Mouse (Mus musculus) kidney, postnatal 25 days (tissue): ENCODE results near the gene Syce2.
"Not testable (repeated sequence)": the region's sequence is repeated elsewhere in the genome, so short reads cannot be mapped to it uniquely, and the experiment has no call there.

Experiments used
- DNase-seq, 2 experiments: peaks; one replicate each; pipeline ENCODE4 v3.0.0; 2021; ENCODE audit warnings: mixed read lengths in 2 of 2

Gene Syce2

DNA sequence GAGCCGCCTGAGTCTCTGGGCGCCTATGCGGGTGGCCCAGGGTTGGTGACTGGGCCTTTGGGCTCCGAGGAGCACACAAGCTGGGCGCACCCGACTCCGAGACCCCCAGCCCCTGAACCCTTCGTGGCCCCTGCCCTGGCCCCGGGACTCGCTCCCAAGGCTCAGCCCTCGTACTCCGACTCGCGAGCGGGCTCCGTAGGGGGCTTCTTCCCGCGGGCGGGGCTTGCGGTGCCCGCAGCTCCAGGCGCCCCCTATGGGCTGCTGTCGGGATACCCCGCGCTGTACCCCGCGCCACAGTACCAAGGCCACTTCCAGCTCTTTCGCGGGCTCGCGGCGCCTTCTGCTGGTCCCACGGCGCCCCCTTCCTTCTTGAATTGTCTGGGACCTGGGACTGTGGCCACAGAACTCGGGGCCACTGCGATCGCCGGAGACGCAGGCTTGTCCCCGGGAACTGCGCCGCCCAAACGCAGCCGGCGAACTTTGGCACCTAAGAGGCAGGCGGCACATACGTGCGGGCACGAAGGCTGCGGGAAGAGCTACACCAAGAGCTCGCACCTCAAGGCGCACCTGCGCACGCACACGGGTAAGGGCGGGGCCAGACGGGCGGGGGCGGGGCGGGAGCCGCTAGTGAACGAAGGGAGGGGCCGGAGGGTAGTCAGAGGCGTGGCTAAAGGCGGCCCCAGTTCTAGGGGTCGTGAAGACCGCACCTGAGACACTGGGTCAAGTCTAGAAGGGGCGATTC, 31.2 kb downstream of the Syce2 start:
- DNase-seq = peak; percentile 96 to 97

DNA sequence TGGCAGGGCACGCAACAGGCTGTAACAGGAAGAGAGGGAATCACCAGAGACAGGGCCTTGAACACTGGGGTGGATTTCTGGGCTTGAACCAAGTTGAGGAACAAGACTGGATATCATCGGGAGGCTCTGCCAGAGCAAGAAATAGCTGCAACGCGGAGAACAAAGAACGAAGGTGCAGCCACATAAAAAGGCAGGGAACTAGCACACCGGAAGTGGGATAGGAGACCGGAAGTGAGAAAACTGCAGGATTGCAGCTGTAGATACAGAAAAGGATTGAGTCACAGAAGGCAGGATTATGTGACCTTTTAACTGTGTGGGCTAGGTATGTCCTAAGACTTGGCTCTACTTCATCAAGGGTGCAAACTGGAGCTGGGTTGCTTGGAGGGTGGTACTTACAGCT, 32.4 kb downstream of the Syce2 start:
- no peak for DNase-seq

DNA sequence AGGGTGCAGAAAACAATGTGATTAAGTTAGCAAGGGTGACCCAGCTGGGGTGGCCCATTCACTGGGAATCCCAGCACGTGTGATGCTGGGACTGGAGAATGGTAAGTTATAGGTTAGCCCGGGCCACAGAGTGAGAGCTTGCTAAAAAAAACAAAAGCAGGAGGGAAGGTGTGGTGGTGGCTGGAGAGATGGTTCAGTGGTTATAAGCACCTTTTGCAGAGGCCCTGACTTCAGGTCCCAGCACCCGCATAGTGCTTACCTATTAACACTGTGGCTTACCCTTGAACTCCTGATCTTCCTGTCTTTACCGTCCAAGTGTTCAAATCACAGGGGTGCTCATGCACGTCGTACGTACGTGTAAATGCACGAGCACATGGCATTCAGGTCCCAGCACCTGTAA, 35.1 kb downstream of the Syce2 start:
- no peak for DNase-seq

DNA sequence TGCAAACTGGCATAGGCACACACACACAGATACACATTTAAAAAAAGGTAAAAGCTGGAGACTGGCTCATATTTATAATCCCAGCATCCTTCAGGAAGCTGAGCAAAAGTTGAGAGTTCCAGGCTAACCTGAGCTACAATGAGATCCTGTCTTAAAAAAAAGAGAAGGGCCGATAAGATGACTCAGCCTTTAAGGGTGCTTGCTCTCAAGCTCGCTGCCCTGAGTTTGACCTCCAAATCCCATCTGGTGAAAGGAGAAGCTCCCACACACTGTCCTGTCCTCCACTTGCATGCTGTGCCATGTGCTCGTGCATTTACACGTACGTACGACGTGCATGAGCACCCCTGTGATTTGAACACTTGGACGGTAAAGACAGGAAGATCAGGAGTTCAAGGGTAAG, 35.6 kb downstream of the Syce2 start:
- no peak for DNase-seq

DNA sequence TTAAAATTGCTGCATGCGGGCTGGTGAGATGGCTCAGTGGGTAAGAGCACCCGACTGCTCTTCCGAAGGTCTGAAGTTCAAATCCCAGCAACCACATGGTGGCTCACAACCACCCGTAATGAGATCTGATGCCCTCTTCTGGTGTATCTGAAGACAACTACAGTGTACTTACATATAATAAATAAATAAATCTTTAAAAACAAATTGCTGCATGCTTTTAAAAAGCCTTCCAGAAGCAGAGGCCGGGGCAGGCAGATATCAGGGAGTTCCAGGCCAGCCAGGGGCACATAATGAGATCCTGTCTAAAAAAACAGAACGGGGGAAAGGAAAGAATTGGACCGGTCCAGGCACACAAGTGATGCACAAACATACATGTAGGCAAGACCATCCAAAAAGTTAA, 36.1 kb downstream of the Syce2 start:
- DNase-seq = not testable (repeated sequence)

DNA sequence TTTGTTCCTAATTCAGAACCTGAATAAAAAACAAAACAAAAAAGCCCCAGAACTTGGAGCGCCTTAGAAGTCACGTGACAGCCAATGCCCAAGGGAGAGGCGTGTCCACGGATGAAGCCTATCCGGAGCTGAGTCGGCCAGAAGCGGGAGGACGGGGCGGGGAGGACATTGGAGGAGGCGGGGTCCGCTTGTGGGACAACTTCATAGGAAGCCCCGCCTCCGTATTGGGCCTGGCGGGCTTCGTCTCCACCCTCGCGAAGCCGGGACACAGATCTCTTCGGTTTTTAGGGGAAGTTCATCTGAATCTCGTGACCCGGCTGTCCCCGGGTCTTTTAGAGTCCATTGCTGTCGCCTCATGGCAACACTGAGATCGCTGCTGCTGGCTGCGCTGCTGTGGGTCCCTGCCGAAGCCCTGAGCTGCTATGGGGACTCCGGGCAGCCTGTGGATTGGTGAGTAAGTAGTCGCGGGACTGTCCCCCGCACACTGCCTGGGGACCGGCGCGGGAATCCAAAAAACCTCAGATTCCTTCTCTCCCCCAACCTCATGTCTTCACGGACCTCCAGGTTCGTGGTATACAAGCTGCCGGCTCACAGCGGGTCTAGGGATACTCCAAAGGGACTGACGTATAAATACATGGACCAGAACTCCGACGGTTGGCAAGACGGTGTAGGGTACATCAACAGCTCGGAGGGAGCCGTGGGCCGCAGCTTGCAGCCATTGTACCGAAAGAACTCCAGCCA, 36.7 kb downstream of the Syce2 start, which contains the start of gene Dnase2a:
Gene Dnase2a (plus strand): TSS at position 140 of the 741 bp plus-strand sequence.
- peak; percentile 99 for DNase-seq

DNA sequence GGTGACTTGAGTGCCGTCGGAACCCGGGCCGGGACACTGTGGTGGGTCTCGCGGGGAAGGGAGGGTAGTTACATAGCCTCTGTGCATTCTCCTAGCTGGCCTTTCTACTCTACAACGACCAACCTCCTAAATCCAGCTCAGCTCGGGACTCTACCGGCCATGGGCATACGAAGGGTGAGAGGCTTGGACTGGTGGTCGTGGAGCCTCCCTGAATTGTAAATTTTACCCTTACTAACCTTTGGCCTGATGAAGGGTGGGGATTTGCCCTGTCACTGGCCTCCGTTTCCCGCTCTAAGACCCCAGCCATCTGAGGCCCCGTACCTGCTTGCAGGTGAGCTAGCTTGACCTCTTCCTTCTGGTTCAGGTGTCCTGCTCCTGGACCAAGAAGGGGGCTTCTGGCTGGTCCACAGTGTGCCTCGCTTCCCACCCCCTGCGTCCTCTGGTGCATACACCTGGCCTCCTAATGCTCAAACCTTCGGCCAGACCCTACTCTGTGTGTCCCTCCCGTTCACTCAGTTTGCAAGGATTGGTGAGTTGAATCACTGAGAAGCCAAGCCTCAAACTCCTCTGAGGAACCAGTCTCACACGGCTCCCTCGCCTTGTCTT, 37.4 kb downstream of the Syce2 start:
- no peak for DNase-seq

DNA sequence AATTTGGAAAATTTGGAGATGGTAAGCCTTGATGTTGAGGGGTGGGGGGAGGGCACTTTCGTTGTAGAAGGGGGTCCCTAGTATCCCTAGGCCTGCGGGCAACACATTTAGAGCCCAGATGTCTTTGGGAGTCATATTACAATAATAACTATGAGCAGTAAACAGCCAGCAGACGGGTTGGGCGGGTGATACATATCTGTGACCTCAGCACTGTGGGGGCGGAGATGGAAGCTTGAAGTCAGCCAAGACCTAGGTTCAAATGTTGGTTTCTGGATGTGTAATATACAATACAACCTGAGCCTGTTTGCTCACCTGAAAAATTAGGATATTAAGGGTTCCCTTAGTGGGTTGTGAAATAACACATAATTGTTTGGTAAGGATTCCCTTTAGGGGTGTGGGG, 38.0 kb downstream of the Syce2 start:
- DNase-seq = no peak

DNA sequence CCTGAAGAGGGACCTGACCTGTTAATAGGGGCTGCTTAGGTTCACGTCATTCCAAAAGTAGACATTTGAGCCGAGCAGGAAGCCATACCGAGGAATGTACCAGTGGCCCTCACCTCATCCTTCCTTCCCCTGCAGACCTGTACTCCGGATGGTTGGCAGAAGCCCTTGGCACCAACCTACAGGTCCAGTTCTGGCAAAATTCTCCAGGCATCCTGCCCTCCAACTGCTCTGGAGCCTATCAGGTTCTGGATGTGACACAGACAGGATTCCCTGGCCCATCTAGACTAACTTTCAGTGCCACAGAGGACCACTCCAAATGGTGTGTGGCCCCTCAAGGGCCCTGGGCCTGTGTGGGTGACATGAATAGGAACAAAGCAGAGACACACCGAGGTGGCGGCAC, 38.6 kb downstream of the Syce2 start:
- no peak for DNase-seq

DNA sequence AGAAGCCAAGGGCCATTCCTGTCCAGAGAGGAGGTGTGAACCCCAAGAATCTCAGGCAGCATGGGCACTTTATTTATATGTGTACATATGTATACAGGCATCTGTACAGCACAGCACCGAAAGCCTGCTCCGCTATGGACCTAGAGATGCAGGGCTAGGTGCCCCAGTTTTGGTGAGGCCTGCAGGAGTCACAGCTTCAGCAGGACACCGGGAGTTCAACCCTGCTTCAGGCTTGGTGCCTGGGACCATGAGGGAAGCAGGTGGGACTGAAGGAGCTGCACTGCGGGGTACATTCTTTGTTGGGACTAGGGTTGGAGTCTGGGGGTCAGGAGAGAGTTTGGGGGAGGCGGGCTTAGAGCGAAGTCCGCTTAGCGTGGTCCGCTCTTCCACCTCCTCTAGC, 39.9 kb downstream of the Syce2 start:
- no peak for DNase-seq

DNA sequence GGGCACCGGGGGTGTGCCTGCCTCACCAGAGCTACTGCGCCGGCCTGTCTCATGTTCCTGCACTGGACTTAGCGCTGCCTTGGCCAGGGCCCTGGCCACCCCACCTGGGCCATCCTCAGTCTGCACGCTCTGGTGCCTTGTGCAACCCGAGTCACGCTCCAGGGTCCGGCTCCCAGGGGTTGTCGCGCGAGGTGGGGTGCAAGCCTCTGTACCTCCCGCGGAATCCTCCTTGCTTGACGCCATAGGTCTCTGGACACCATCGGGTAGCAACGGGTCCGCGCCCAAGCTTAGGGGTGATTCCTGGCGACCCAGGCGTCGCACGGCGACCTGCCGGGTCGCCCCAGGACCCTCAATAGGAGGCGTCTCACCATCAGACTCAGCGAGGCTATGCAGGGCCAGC, 40.5 kb downstream of the Syce2 start:
- no peak for DNase-seq

DNA sequence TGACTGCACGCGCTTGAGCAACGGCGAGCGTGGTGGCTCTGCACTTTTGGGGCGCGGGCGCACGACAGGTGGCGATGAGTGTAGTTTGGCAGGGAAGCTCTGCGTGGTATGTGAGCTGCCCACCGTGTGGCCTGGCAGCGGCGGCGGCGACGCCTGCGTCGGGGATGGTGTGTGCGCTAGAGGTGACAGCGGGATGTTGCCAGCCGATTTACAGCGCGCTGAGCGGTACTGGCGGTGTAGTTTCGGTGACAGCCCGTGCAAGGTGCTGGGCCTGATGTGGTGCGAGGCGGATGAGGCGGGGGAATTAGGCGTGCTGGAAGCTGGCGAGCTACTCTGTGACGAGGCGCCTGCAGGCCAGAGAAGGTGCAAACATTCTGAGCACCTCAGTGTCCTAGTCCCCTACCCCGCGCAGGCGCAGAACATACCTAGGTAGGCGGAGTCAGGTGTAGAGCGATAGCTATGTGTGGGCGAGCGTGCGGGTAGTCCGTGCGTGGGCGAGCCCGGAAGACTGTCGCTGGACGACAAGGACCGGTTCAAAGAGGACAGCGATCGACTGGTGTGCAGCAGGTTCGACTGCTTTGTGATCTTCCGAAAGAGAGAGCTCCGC, 41.1 kb downstream of the Syce2 start:
- peak; percentile 83 to 91 for DNase-seq

DNA sequence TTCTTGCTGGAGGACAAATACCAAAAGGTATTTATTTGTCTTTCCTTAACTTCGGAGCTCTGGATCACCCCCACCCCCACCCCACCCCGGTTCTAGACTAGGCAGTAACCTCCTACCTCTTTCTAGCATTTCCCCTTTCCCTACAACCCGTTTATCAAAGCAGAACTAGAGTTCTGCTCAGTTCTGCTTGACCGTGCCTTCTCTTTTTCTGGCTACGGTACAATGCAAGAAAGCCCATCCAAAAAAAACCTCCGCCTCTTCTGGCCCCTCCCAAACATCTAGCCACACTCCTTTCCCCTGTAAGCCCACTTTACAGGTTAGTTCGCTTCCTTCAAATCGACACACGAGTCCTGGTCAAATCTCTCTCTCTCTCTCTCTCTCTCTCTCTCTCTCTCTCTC, 41.6 kb downstream of the Syce2 start:
- DNase-seq = no peak

DNA sequence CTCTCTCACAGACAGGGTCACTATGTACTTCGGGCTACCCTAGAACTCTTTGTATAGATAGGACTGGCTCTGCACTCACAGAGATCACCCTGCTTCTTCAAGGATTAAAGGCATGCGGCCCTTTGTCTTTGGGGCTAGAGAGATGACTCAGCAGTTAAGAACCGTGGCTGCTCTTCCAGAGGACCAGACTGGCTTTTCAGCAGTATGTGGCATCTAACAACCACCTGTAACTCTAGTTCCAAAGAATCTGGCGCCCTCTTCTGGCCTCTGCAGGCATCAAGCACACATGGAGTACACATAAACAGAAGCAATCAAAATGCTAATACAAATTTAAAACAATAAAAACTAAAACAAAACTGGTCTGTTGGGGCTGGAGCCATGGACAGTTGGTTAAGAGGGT, 42.0 kb downstream of the Syce2 start:
- peak in 1 of 2 experiments; percentile 52 for DNase-seq

DNA sequence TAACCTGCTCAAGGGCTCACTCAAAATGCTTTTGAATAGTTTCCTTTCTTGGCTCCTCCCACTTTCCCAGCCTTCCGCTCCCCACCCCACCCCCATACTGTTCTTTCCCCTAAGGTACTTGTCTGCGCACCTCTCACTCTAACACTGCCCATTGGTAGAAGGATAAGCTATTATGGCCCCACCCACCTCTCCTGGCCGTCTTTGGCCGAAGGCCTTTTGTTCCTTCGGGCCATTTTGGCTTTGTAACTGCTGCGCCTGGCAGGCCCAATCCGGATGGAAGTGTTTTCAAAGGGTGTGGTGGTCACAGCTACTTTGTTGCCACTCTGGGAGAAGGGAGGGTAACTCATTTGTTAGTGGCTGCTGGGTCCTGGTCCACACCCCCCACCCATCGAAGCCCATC, 43.4 kb downstream of the Syce2 start:
- no peak for DNase-seq

DNA sequence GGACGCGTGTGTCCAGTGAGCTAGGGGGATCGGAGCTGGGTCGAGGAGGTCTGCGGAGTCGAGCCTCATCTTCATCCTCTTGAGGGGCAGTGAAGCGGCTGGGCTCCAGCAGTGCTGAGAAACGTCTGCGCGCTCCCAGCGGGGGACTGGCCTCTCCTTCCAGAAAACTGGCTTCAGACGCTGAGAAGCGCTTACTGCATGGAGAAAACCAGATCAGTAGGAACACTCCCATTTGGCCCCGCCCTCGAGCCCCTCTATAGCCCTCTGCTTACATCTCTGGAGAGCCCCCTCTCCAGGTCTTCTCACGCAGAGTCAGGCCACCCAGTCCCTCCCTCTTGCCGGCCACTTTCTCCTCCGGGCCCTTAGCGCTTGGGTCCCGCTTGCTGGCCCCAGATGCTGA, 45.9 kb downstream of the Syce2 start:
- no peak for DNase-seq

DNA sequence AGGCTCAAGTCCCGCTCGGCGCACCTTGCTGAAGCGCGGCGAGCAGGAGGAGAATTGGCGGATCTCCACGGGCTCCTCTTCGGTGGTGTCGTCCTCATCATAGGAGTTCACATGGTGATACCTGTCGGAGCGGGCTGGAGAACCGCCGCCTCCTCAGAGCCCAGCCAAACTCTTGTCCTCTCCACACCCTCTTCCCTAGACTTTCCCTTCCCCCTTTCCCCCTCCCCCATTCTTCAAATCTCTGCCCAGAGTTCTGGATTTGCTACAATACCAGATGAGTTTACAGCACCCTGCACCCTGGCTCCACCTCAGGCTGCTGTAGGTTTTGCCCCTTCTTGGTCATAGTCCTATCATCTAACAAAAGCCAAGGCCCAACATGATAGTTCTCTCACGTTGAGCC, 46.7 kb downstream of the Syce2 start:
- DNase-seq = no peak

DNA sequence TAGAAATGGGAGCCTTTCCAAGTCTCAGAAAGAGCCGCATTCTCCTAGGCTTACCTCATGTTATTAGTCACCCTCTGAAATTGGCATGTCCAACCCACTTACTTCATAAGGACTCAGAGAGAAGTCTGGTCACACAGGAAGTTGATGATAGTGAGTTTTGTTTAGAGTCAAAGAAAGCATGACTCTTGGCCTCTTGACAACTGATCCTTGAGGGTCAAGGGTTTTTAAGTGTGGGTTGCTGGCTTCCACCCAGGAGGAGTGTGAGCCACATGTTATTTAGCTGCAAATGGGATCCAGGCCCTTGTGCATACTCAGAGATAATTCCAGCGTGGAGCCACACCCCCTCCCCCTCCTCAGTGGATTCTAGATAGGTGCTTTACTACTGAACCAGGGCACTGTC, 49.7 kb downstream of the Syce2 start:
- DNase-seq = no peak

DNA sequence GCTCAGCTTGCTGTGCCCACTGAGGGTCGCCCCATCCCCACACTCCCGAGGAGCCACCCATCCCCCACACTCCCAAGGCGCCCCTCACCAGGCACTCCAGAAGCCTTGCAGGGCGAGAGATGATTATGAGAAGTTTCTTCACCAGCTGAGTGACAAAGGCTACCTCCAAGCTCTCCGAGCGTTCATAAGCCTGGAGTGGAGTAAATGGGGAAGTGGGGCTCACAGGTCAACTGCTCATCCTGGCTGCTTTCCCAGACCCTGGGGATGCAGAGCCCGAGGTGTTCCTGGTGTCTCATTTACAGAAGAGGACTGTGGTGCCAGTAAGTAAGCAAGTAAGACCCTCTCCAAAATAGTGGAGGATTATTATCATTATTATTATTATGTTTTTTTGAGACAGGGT, 53.6 kb downstream of the Syce2 start:
- DNase-seq = no peak

DNA sequence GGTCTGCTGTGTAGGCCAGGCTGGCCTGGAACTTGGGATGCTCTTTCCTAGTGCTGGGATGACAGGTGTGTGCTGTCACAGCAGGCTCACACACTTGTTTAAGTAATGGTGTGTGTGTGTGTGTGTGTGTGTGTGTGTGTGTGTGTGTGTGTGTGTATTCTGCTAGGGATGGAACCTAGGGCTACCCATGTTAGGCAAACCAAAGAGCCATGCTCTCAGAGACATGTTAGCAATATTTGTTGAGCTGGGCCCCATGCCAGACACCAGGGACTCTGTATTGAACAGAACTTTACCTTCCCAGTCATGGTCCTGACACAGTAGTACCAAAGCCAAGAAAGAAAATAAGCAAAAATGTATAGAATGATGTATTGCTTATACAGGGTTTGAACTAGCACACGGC, 55.6 kb downstream of the Syce2 start:
- no peak for DNase-seq

DNA sequence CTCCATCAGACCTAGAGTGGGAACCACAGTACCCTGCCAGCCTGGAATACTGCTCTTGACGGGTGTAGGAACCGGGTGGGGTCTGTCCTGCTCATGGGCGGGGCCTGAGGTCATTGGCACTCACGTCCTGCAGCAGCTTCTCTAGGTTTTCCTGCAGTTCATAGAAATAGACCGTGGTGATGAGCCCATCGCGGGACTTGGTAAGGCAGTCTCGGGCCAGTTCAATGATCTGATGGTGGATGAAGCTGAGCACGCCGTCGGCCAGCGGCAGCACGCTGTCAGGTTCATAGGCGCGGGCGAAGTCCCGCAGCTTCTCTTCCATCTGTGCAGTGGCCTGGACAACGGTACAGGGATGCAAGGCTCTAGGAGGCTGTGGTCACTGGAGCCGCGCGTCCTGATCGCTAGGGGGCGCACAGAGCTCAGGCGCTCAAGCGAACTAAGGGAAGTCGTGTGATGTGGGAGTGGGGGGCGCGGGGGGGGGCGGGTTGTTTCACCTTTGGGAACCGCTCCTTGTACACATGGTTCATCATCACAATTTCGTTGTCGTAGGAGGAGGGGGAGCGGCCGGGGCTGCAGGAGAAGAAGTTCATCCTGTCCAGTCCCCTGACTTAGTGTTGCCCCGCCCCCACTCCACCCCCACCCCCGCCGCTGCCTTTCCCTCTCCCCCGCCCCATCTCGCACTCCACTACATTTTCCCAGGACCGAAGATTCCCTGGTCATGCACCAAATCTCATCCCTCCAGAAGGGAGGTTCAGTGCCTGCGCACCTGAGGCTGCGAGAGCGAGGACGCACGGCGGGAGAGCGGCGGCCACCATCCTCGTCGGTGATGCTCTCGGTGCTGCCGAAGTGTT, 56.8 kb downstream of the Syce2 start:
- DNase-seq = peak; percentile 78 to 79

DNA sequence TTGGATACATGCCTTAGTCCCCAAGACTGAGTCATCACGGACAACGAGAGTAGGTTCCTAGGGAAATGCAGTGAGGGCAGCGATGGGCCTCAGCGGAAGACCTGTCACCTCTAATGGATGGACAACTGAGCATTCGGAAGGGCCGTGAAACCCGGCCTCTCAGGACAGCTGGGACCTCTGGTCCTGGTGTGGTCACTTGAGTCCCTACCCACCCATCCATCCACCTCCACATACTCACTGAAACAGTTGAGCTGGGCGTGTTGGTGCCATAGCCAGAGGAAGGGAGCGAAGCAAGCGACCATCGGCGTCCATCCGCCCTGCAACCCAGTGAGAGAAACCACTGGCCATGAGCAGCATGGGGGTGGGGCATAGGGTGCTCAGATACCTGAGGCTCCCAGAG, 58.7 kb downstream of the Syce2 start:
- no peak for DNase-seq
